Mouse (Mus musculus) embryonic stem cell, embryonic (primary cell): ENCODE data around the gene Oasl1.

ENCODE experiments used
- CTCF ChIA-PET, 4 experiments: fragments of 300-600 bp in 2 of 4; fragments of 350-600 bp in 2 of 4; sonication (Branson Sonifier 250); formaldehyde crosslinking; loops; one replicate each; lab custom pipeline; 2022; ENCODE audit warnings: inconsistent platforms in 2 of 4; lab: Charles Lee
- POLR2A ChIA-PET, 4 experiments: fragments of 300-600 bp in 2 of 4; fragments of 350-600 bp in 2 of 4; sonication (Branson Sonifier 250); formaldehyde crosslinking; loops; one replicate each; lab custom pipeline; 2022; ENCODE audit warnings: antibody characterized with exemption in 4 of 4, inconsistent platforms in 1 of 4; lab: Charles Lee

Gene Oasl1

GRCm38 (mm10) chr5:114922998-114923473 lies at the start of gene Oasl1:
TSS of gene Oasl1 (plus strand) at chr5:114923240.
- CTCF ChIA-PET, result interaction anchor here in 2 of 4 experiments (0.6 to 0.7 kb wide), 2 partner anchors 378 to 608 kb away, joined by 3 read pairs; no protein-coding TSS in a partner anchor
- POLR2A ChIA-PET, result interaction anchor here in 3 of 4 experiments (0.6 to 1.9 kb wide), 7 partner anchors 9 to 45 kb away, joined by 3 to 5 read pairs (median 4); partner anchors contain the start of gene 2210016L21Rik (in 2 of the 3)

- CTCF ChIA-PET, result interaction anchor here in 3 of 4 experiments (0.6 to 2.5 kb wide), 4 partner anchors 11 to 21 kb away, joined by 3 to 7 read pairs (median 6); partner anchors contain the start of genes Gm9936 (in 1 of the 3) and Oasl2 (in 1 of the 3)
- POLR2A ChIA-PET, result interaction anchor here in 2 of 4 experiments (0.8 to 1.4 kb wide), 4 partner anchors 17 to 128 kb away, joined by 3 to 6 read pairs (median 4); partner anchors contain the start of gene Gm9936 (in 1 of the 2)
Measured at GRCm38 (mm10) chr5:114875858-114876257, 47.2 kb upstream of the Oasl1 start.

GRCm38 (mm10) chr5:114876331-114876730 lies 46.7 kb upstream of the Oasl1 start:
- CTCF ChIA-PET, result interaction anchor here (0.6 to 2.5 kb wide), 5 partner anchors 10 to 21 kb away, joined by 3 to 7 read pairs (median 6); partner anchors contain the start of genes Gm9936 (in 1 of the 4) and Oasl2 (in 1 of the 4)

DNA sequence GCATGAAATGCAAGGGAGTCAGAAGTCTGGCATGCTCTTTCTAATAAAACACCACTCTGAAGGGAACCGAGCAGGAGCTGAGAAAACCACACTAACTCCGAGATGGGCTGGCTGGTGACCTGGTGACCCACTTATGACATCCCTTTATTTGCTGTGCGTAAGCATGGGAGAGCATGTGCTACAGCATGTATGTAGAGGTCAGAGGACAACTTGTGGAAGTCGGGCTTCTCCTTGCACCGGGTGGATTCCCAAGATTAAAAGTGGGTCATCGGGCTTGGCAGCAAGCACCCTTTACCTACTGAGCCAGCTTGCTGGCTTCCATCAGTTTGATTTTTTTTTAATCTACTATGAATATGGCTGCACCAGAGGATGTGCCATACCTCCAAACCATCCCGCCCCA lies 45.6 kb upstream of the Oasl1 start:
- ChIA-PET POLR2A (interaction anchor here in 3 of 4 experiments (0.6 to 1.0 kb wide), 4 partner anchors 9 to 223 kb away, joined by 4 to 5 read pairs (median 4); no protein-coding TSS in a partner anchor), CTCF (interaction anchor here (0.6 to 2.5 kb wide), 5 partner anchors 18 to 1674 kb away, joined by 3 to 10 read pairs (median 6); partner anchors contain the start of gene Gm9936 (in 1 of the 4))

More at GRCm38 (mm10) chr5:114876331-114876730, 46.7 kb upstream of the Oasl1 start:
- POLR2A ChIA-PET, result interaction anchor here in 3 of 4 experiments (0.5 to 1.4 kb wide), 5 partner anchors 17 to 237 kb away, joined by 3 to 6 read pairs (median 4); partner anchors contain the start of gene Gm9936 (in 1 of the 3)

GRCm38 (mm10) chr5:114879399-114879798 lies 43.6 kb upstream of the Oasl1 start:
- CTCF ChIA-PET, result interaction anchor here in 1 of 4 experiments (2.1 kb wide), 1 partner anchor 20 kb away, joined by 8 read pairs; the partner anchor contains the start of gene Gm9936
- POLR2A ChIA-PET, result no interaction called here

DNA sequence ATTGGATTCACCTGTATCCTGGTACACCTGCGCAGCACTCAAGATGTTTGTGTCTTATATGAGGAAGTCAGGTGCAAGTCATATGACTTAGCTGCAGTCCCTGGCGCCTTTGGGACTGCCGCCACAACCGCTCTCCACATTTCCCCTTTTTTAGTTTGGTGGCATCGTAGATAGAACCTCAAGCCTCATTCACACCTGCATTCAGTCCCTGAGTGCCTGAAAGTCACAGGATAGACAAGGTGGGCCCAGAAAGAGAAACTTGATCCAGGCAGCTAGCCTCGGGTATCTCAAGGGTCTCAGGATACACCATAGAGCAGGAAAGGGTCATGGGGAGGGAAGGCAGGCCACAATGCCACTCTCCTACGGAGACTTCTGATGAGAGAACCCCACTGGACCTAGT lies 40.7 kb upstream of the Oasl1 start:
- CTCF ChIA-PET, result interaction anchor here in 1 of 4 experiments (1.0 kb wide), 1 partner anchor 23 kb away, joined by 3 read pairs; no protein-coding TSS in a partner anchor

GRCm38 (mm10) chr5:114883022-114883421 lies 40.0 kb upstream of the Oasl1 start:
- ChIA-PET POLR2A (interaction anchor here in 1 of 4 experiments (0.7 kb wide), 1 partner anchor 552 kb away, joined by 3 read pairs; no protein-coding TSS in a partner anchor), CTCF (interaction anchor here in 2 of 4 experiments (1.0 to 1.4 kb wide), 2 partner anchors 24 kb away, joined by 3 to 4 read pairs; no protein-coding TSS in a partner anchor)

More for the DNA sequence above, 40.7 kb upstream of the Oasl1 start:
- POLR2A ChIA-PET, result interaction anchor here in 1 of 4 experiments (0.6 kb wide), 1 partner anchor 603 kb away, joined by 3 read pairs; no protein-coding TSS in a partner anchor

- ChIA-PET CTCF (interaction anchor here in 1 of 4 experiments (0.7 kb wide), 1 partner anchor 11 kb away, joined by 6 read pairs; no protein-coding TSS in a partner anchor), POLR2A (no interaction called here)
Measured at GRCm38 (mm10) chr5:114886801-114887200, 36.2 kb upstream of the Oasl1 start.

DNA sequence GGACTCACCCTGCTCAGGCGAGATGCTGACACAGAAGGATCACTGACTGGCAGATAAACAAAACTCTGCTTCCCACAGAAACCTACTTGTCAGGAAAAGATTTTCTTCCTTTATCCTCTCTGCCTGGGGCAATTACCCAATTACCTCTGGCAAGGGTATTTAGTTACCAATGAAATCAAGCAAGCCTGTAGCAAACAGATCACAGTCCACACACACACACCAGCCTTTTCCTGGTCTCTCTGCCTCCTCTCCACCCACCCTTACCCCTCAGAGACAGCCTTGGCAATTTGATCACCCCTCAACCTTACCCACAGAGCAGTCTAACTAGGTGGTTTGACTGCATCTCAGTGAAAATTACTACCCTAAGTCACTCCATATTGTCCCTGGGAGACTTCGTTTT lies 34.0 kb upstream of the Oasl1 start:
- POLR2A ChIA-PET, result interaction anchor here in 1 of 4 experiments (1.5 kb wide), 1 partner anchor 9 kb away, joined by 4 read pairs; no protein-coding TSS in a partner anchor
- CTCF ChIA-PET, result no interaction called here

DNA sequence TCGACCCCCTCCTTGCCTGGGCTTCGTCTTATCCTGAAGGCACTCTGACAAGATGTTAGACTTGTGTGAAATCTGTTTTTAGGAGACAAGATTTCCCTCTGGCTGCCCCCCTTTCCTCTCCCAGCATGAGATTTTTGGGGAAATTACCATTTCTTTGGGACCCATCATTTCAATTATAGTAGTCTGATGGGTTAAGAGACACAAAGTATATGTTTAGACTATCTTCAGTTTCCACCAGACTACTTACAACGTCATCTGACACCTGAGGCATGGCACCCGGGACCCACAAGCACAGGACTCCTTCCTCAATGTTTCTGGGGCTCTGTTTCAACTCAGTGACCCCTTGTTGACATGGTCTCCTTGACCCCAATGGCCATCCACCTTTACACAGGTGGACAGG lies 27.5 kb upstream of the Oasl1 start:
- ChIA-PET CTCF (no interaction called here), POLR2A (interaction anchor here in 1 of 4 experiments (0.6 kb wide), 1 partner anchor 90 kb away, joined by 3 read pairs; no protein-coding TSS in a partner anchor)

GRCm38 (mm10) chr5:114896688-114897373 lies 26.2 kb upstream of the Oasl1 start, which contains the start of gene Oasl2:
TSS of gene Oasl2 (plus strand) at chr5:114896936.
- ChIA-PET POLR2A (interaction anchor here in 3 of 4 experiments (0.7 to 1.5 kb wide), 6 partner anchors 8 to 138 kb away, joined by 3 to 6 read pairs (median 4); no protein-coding TSS in a partner anchor), CTCF (interaction anchor here in 3 of 4 experiments (0.6 to 1.3 kb wide), 5 partner anchors 21 to 892 kb away, joined by 3 to 10 read pairs (median 5); no protein-coding TSS in a partner anchor)

GRCm38 (mm10) chr5:114897374-114897793 lies 25.7 kb upstream of the Oasl1 start:
- ChIA-PET POLR2A (interaction anchor here (0.7 to 1.5 kb wide), 8 partner anchors 8 to 139 kb away, joined by 3 to 6 read pairs (median 3); no protein-coding TSS in a partner anchor), CTCF (interaction anchor here in 3 of 4 experiments (0.6 to 1.3 kb wide), 4 partner anchors 22 to 893 kb away, joined by 3 to 5 read pairs (median 4); no protein-coding TSS in a partner anchor)

- POLR2A ChIA-PET, result interaction anchor here in 2 of 4 experiments (0.5 to 1.6 kb wide), 5 partner anchors 9 to 303 kb away, joined by 3 to 6 read pairs (median 3); partner anchors contain the start of gene Gm9936 (in 1 of the 2)
- CTCF ChIA-PET, result interaction anchor here in 3 of 4 experiments (0.5 to 1.7 kb wide), 5 partner anchors 9 to 294 kb away, joined by 3 to 4 read pairs (median 4); no protein-coding TSS in a partner anchor
Measured at GRCm38 (mm10) chr5:114898857-114899256, 24.2 kb upstream of the Oasl1 start.

DNA sequence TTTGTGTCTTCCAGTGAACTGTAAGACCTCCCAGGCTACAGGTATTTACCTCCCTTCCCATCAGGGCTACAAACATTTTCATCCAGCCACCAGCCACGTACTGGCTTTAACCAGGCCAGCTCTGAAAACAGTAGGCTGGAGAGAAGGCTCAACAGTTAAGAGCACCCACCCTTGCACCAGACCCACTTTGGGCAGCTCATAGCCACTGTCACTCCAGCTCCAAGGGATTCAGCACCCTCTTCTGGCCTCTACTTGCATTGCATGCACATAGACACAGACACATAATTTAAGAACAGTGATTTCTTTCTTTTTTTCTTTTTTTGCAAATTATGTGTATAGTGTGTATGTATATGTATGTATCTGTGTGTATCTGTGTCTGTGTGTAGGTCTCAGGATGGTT lies 20.6 kb upstream of the Oasl1 start:
- ChIA-PET CTCF (interaction anchor here (0.5 to 1.6 kb wide), 36 partner anchors 30 to 759 kb away, joined by 3 to 15 read pairs (median 4); partner anchors contain the start of genes 2210016L21Rik (in 2 of the 4), Gltp (in 2 of the 4), Acads (in 1 of the 4) and Gm9936 (in 1 of the 4)), POLR2A (interaction anchor here in 3 of 4 experiments (0.6 to 1.4 kb wide), 8 partner anchors 12 to 311 kb away, joined by 3 to 5 read pairs (median 4); partner anchors contain the start of gene Ankrd13a (in 1 of the 3))

GRCm38 (mm10) chr5:114908598-114909305 lies 14.3 kb upstream of the Oasl1 start:
- ChIA-PET CTCF (interaction anchor here (0.6 to 1.3 kb wide), 11 partner anchors 10 to 1568 kb away, joined by 3 to 7 read pairs (median 3); partner anchors contain the start of genes 2210016L21Rik (in 1 of the 4) and Cabp1 (in 1 of the 4)), POLR2A (interaction anchor here in 3 of 4 experiments (0.6 to 1.6 kb wide), 18 partner anchors 9 to 784 kb away, joined by 3 to 8 read pairs (median 3); partner anchors contain the start of gene 2210016L21Rik (in 1 of the 3))

GRCm38 (mm10) chr5:114913686-114914085 lies 9.4 kb upstream of the Oasl1 start:
- POLR2A ChIA-PET, result interaction anchor here in 1 of 4 experiments (1.5 kb wide), 1 partner anchor 28 kb away, joined by 3 read pairs; the partner anchor contains the start of gene 2210016L21Rik

More at GRCm38 (mm10) chr5:114913686-114914085, 9.4 kb upstream of the Oasl1 start:
- CTCF ChIA-PET, result no interaction called here
